Mouse (Mus musculus): ENCODE data around the gene Kdelr1. TPM values are rescaled to one million over a fixed set of nuclear protein-coding genes. Genes with fewer than 3 reads are reported as not detected.

Kdelr1 gene
- 41.9 and 44.6 TPM in 2 replicates for polyA plus RNA-seq (2015; fragmentation: Nextera tagmentation; extraction: Ambion mirVana)

GRCm38 (mm10) chr7:45872624-45873023 is at the start of gene Kdelr1:
Kdelr1 (plus strand) TSS chr7:45872772.
- Histone ChIP-seq H3K4me3 (peak within 1 kb of the TSS; percentile 87), H3K4me2 (peak within 1 kb of the TSS; percentile 76), H3K27ac (replicated peaks) (peak within 1 kb of the TSS; percentile 89), H3K27me3 (peaks cover 32% of the 10 kb centered on the region), H3K9ac (peak within 1 kb of the TSS; percentile 98), H3K36me3 (peaks cover 34% of the 10 kb centered on the region), H3K9me3 (no peaks in the 10 kb centered on the region), H3K4me1 (replicated peaks) (peaks cover 57% of the 10 kb centered on the region)
- ATAC-seq (ENCODE audit: low read depth): peak; percentile 61
- under 1% methylated on average over 18 of the region's 18 CpGs for WGBS

GRCm38 (mm10) chr7:45824598-45824997 is 48.0 kb upstream of the Kdelr1 start, which contains the start of gene Kcnj14:
Kcnj14 (minus strand) TSS chr7:45824782.
- H3K36me3 ChIP-seq: peaks cover 66% of the 10 kb centered on the region
- peaks cover 2% of the 10 kb centered on the region for H3K4me1 ChIP-seq (replicated peaks)
- peak within 1 kb of the TSS; percentile 22; the same call in 1 of the 2 replicates for H3K9ac ChIP-seq
- H3K4me3 ChIP-seq: no peak within 1 kb of the TSS
- H3K9me3 ChIP-seq: no peaks in the 10 kb centered on the region
- no peak within 1 kb of the TSS for H3K27ac ChIP-seq (replicated peaks)
- no peak for ATAC-seq (ENCODE audit: low read depth)
- H3K27me3 ChIP-seq: peaks cover 12% of the 10 kb centered on the region
- WGBS: 77% methylated on average over 7 of the region's 7 CpGs
- no peak within 1 kb of the TSS for H3K4me2 ChIP-seq

GRCm38 (mm10) chr7:45826631-45827030 is 45.9 kb upstream of the Kdelr1 start:
- no peak overlapping the region for H3K27ac ChIP-seq (replicated peaks)

GRCm38 (mm10) chr7:45830427-45831127 is 42.0 kb upstream of the Kdelr1 start, which contains the start of gene Grwd1:
Grwd1 (minus strand) TSS chr7:45830944.
- peak within 1 kb of the TSS; percentile 89 for H3K27ac ChIP-seq (replicated peaks)
- no peaks in the 10 kb centered on the region for H3K9me3 ChIP-seq
- H3K9ac ChIP-seq: peak within 1 kb of the TSS; percentile 75
- peak; percentile 90 for ATAC-seq (ENCODE audit: low read depth)
- peak within 1 kb of the TSS; percentile 88 for H3K4me2 ChIP-seq
- peaks cover 36% of the 10 kb centered on the region for H3K36me3 ChIP-seq
- 0% methylated on average over 35 of the region's 35 CpGs for WGBS
- H3K27me3 ChIP-seq: peaks cover 43% of the 10 kb centered on the region
- H3K4me1 ChIP-seq (replicated peaks): peaks cover 39% of the 10 kb centered on the region
- H3K4me3 ChIP-seq: peak within 1 kb of the TSS; percentile 86

More at GRCm38 (mm10) chr7:45826631-45827030, 45.9 kb upstream of the Kdelr1 start:
- no peak overlapping the region for H3K9ac ChIP-seq
- H3K9me3 ChIP-seq: no peaks in the 10 kb centered on the region
- 92% methylated on average over 7 of the region's 7 CpGs for WGBS
- H3K27me3 ChIP-seq: peaks cover 4% of the 10 kb centered on the region
- H3K4me1 ChIP-seq (replicated peaks): peaks cover 18% of the 10 kb centered on the region
- H3K4me3 ChIP-seq: no peak overlapping the region
- H3K4me2 ChIP-seq: no peak overlapping the region
- peaks cover 64% of the 10 kb centered on the region for H3K36me3 ChIP-seq
- no peak for ATAC-seq (ENCODE audit: low read depth)

GRCm38 (mm10) chr7:45831128-45831525 is 41.4 kb upstream of the Kdelr1 start:
- ATAC-seq (ENCODE audit: low read depth): peak; percentile 62
- H3K36me3 ChIP-seq: peaks cover 30% of the 10 kb centered on the region
- 16% methylated on average over 5 of the region's 5 CpGs for WGBS
- peak overlapping the region; percentile 75; the same call in 1 of the 2 replicates for H3K9ac ChIP-seq
- peaks cover 39% of the 10 kb centered on the region for H3K4me1 ChIP-seq (replicated peaks)
- H3K4me2 ChIP-seq: peak overlapping the region; percentile 88
- peak overlapping the region; percentile 89 for H3K27ac ChIP-seq (replicated peaks)
- H3K4me3 ChIP-seq: peak overlapping the region; percentile 86
- peaks cover 49% of the 10 kb centered on the region for H3K27me3 ChIP-seq
- H3K9me3 ChIP-seq: no peaks in the 10 kb centered on the region

- Histone ChIP-seq H3K27ac (replicated peaks) (no peak overlapping the region), H3K4me1 (replicated peaks) (peaks cover 39% of the 10 kb centered on the region), H3K9ac (peak overlapping the region; percentile 57; the same call in 1 of the 2 replicates), H3K4me2 (peak overlapping the region; percentile 50), H3K36me3 (peaks cover 17% of the 10 kb centered on the region), H3K27me3 (peaks cover 62% of the 10 kb centered on the region), H3K9me3 (no peaks in the 10 kb centered on the region), H3K4me3 (peak overlapping the region; percentile 35)
- no peak for ATAC-seq (ENCODE audit: low read depth)
- 12% methylated on average over 30 of the region's 30 CpGs for WGBS
These were observed 40.1 kb upstream of the Kdelr1 start for GRCm38 (mm10) chr7:45832428-45832827.

GRCm38 (mm10) chr7:45833148-45833790 is 39.3 kb upstream of the Kdelr1 start:
- peaks cover 68% of the 10 kb centered on the region for H3K27me3 ChIP-seq
- H3K27ac ChIP-seq (replicated peaks): no peak overlapping the region
- ATAC-seq (ENCODE audit: low read depth): no peak
- H3K4me1 ChIP-seq (replicated peaks): peaks cover 39% of the 10 kb centered on the region
- peak overlapping the region; percentile 35 for H3K4me3 ChIP-seq
- no peaks in the 10 kb centered on the region for H3K9me3 ChIP-seq
- under 1% methylated on average over 80 of the region's 86 CpGs for WGBS
- H3K36me3 ChIP-seq: peaks cover 9% of the 10 kb centered on the region
- H3K4me2 ChIP-seq: peak overlapping the region; percentile 50
- H3K9ac ChIP-seq: peak overlapping the region; percentile 57

GRCm38 (mm10) chr7:45833924-45834323 is 38.6 kb upstream of the Kdelr1 start:
- no peak for ATAC-seq (ENCODE audit: low read depth)
- no peak overlapping the region for H3K27ac ChIP-seq (replicated peaks)
- peak overlapping the region; percentile 57 for H3K9ac ChIP-seq

GRCm38 (mm10) chr7:45842950-45843744 is 29.4 kb upstream of the Kdelr1 start:
- H3K4me3 ChIP-seq: no peak overlapping the region
- H3K36me3 ChIP-seq: no peaks in the 10 kb centered on the region
- H3K4me1 ChIP-seq (replicated peaks): no peaks in the 10 kb centered on the region
- H3K9me3 ChIP-seq: no peaks in the 10 kb centered on the region
- H3K27me3 ChIP-seq: peaks cover 50% of the 10 kb centered on the region
- no peak overlapping the region for H3K27ac ChIP-seq (replicated peaks)
- H3K9ac ChIP-seq: no peak overlapping the region
- no peak for ATAC-seq (ENCODE audit: low read depth)
- 86% methylated on average over 10 of the region's 10 CpGs for WGBS
- H3K4me2 ChIP-seq: no peak overlapping the region

More at GRCm38 (mm10) chr7:45833924-45834323, 38.6 kb upstream of the Kdelr1 start:
- Histone ChIP-seq H3K4me2 (peak overlapping the region; percentile 50), H3K4me3 (peak overlapping the region; percentile 35), H3K27me3 (peaks cover 72% of the 10 kb centered on the region), H3K36me3 (peaks cover 3% of the 10 kb centered on the region; the same call in 1 of the 2 replicates), H3K9me3 (no peaks in the 10 kb centered on the region), H3K4me1 (replicated peaks) (peaks cover 39% of the 10 kb centered on the region)
- WGBS: 3% methylated on average over 31 of the region's 31 CpGs

- Histone ChIP-seq H3K27ac (replicated peaks) (no peak overlapping the region), H3K4me3 (no peak overlapping the region), H3K9ac (no peak overlapping the region), H3K36me3 (no peaks in the 10 kb centered on the region), H3K9me3 (no peaks in the 10 kb centered on the region), H3K27me3 (peaks cover 28% of the 10 kb centered on the region; the same call in 1 of the 2 replicates), H3K4me2 (no peak overlapping the region), H3K4me1 (replicated peaks) (no peaks in the 10 kb centered on the region)
- ATAC-seq (ENCODE audit: low read depth): no peak
- WGBS: 20% methylated on average over 6 of the region's 6 CpGs
These were observed 24.0 kb upstream of the Kdelr1 start for GRCm38 (mm10) chr7:45848447-45849027.

- no peak overlapping the region for H3K27ac ChIP-seq (replicated peaks)
- peaks cover 25% of the 10 kb centered on the region for H3K27me3 ChIP-seq
- no peaks in the 10 kb centered on the region for H3K4me1 ChIP-seq (replicated peaks)
- no peak for ATAC-seq (ENCODE audit: low read depth)
- H3K9ac ChIP-seq: no peak overlapping the region
- H3K9me3 ChIP-seq: no peaks in the 10 kb centered on the region
- no peaks in the 10 kb centered on the region for H3K36me3 ChIP-seq
- H3K4me3 ChIP-seq: no peak overlapping the region
- 73% methylated on average over 3 of the region's 3 CpGs for WGBS
- no peak overlapping the region for H3K4me2 ChIP-seq
These were observed 21.9 kb upstream of the Kdelr1 start for GRCm38 (mm10) chr7:45850661-45851060.

All from neural tube, embryonic 13.5 days (tissue).